Mouse (Mus musculus) heart, postnatal 0 days (tissue): Measurements from ENCODE around the gene Pebp1.
A peak's percentile ranks its signal among the peaks of the same experiment; 100 is the strongest.

Experiments used
- CTCF ChIP-seq: IDR thresholded peaks from 2 replicates; pipeline ENCODE4 v1.5.1; 2016; ENCODE audit warnings: antibody characterized with exemption, control low read depth, low read depth
- EP300 ChIP-seq: IDR thresholded peaks from 2 replicates; pipeline ENCODE4 v1.6.1; 2016; ENCODE audit warnings: antibody characterized with exemption, low read depth

DNA sequence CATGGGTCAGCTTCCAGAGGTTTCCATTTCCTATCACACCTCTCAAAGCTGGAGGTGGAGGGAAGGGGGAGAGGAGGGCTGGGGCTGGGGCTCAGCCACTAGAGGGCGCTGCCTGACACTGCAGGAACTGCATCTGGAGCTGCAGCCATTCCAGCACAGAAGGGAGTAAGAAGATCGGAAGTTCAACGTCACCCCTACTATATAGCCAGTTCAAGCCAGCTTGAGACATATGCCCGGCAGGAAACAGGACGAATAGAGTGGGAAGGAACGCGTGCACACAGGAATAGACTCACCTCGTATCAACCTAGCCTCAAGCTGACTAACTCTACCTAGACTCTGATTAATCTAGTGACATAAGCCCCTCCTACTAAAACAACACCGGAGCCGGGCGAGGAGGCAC is 20.3 kb upstream of the Pebp1 start:
- TF ChIP-seq CTCF (peak; percentile 81), EP300 (no peak)
